ENCODE assay signal across 8 mouse cellular contexts in the genomic region with DNA sequence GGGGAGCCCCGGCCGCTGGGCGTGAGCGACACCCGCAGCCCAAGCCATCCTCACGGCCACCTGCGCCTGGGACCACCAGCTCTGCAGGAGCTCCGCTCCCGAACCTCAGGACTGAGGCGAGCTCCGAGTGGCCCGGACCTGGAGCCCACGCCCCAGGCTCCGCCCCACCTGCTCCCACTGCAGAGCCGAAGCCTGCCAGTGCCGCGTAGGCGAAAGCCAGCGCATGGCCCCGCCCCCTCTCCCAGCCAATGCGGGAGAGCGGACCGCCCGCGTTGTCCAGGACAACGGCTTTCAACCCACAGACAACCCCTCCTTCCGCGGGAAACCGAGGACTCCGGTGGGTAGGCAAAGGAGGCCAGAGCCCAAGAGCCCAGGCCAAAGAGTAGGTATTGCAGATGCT. TPM values are rescaled to one million over a fixed set of nuclear protein-coding genes. Genes with fewer than 3 reads are reported as not detected.
DNase-seq lines count a peak whose midpoint lies in the region; ATAC-seq and TF ChIP-seq lines count a peak whose summit lies in the region.

No protein-coding gene starts in this region.

- no peak for TF ChIP-seq CTCF in stomach, postnatal 0 days (IDR thresholded peaks at IDR 0.05; ENCODE audit: low read depth)

- H3K27ac ChIP-seq in forebrain, embryonic 13.5 days, result peak overlapping the region; percentile 11; the same call in 1 of the 2 replicates
- H3K27ac ChIP-seq in liver, embryonic 15.5 days (replicated peaks), result no peak overlapping the region
- no peak overlapping the region for H3K27ac ChIP-seq in neural tube, embryonic 12.5 days
- H3K27ac ChIP-seq in stomach, postnatal 0 days (replicated peaks), result peak overlapping the region; percentile 98; the same call in 1 of the 2 replicates

- intact Hi-C loops in heart, postnatal 10 days (cut with DNase I), result loop anchor here (5.0 kb wide), 2 partner anchors 92 to 98 kb away; partner anchors contain the start of genes 4933434E20Rik and Ubap2l

- H3K27me3 ChIP-seq in forebrain, embryonic 13.5 days, result no peaks in the 10 kb centered on the region
- H3K27me3 ChIP-seq in liver, embryonic 15.5 days, result peaks cover 62% of the 10 kb centered on the region
- H3K27me3 ChIP-seq in neural tube, embryonic 12.5 days (replicated peaks), result no peaks in the 10 kb centered on the region
- H3K27me3 ChIP-seq in stomach, postnatal 0 days (ENCODE audit: control insufficient read depth, insufficient read depth, low read length), result no peaks in the 10 kb centered on the region

- ATAC-seq in CD4-positive, CD25-positive, alpha-beta regulatory T cell, adult 4 months, result peak; percentile 80
- ATAC-seq in forebrain, embryonic 13.5 days, result peak; percentile 91
- ATAC-seq in liver, embryonic 15.5 days (ENCODE audit: insufficient read depth), result peak; percentile 76
- peak; percentile 84 for ATAC-seq in neural tube, embryonic 12.5 days (ENCODE audit: low FRiP score, low read depth)
- peak; percentile 89 for ATAC-seq in stomach, postnatal 0 days (ENCODE audit: low FRiP score, low TSS enrichment)

- peak overlapping the region; percentile 98 for H3K4me2 ChIP-seq in forebrain, embryonic 13.5 days
- H3K4me2 ChIP-seq in liver, embryonic 15.5 days, result peak overlapping the region; percentile 77
- H3K4me2 ChIP-seq in neural tube, embryonic 12.5 days (replicated peaks), result peak overlapping the region; percentile 99
- peak overlapping the region; percentile 97 for H3K4me2 ChIP-seq in stomach, postnatal 0 days (replicated peaks; ENCODE audit: low read depth)

- peak; percentile 74 for DNase-seq in c-Kit-positive CD71-negative TER-119-negative erythroid progenitor cells, embryonic 14.5 days (ENCODE audit: low read depth)
- DNase-seq in heart, postnatal 10 days, result peak; percentile 93 to 94
- peak; percentile 95 to 97 for DNase-seq in kidney, postnatal 4 days
- DNase-seq in stomach, postnatal 0 days (ENCODE audit: low spot score), result peak; percentile 94

- 0% methylated on average over 30 of the region's 30 CpGs for WGBS in forebrain, embryonic 13.5 days
- under 1% methylated on average over 30 of the region's 30 CpGs for WGBS in liver, embryonic 15.5 days (ENCODE audit: insufficient replicate concordance)
- WGBS in neural tube, embryonic 12.5 days, result 1% methylated on average over 30 of the region's 30 CpGs
- under 1% methylated on average over 30 of the region's 30 CpGs for WGBS in stomach, postnatal 0 days

- H3K4me3 ChIP-seq in forebrain, embryonic 13.5 days, result peak overlapping the region; percentile 82
- peak overlapping the region; percentile 56 for H3K4me3 ChIP-seq in liver, embryonic 15.5 days (replicated peaks)
- peak overlapping the region; percentile 57 for H3K4me3 ChIP-seq in neural tube, embryonic 12.5 days
- peak overlapping the region; percentile 52 for H3K4me3 ChIP-seq in stomach, postnatal 0 days (ENCODE audit: low read depth, low read length)

- H3K9ac ChIP-seq in forebrain, embryonic 13.5 days, result peak overlapping the region; percentile 92
- peak overlapping the region; percentile 37; the same call in 1 of the 2 replicates for H3K9ac ChIP-seq in liver, embryonic 15.5 days
- H3K9ac ChIP-seq in neural tube, embryonic 12.5 days, result peak overlapping the region; percentile 80
- H3K9ac ChIP-seq in stomach, postnatal 0 days (ENCODE audit: low read length), result peak overlapping the region; percentile 74

- no peaks in the 10 kb centered on the region for H3K9me3 ChIP-seq in forebrain, embryonic 13.5 days (replicated peaks)
- no peaks in the 10 kb centered on the region for H3K9me3 ChIP-seq in liver, embryonic 15.5 days (replicated peaks)
- no peaks in the 10 kb centered on the region for H3K9me3 ChIP-seq in neural tube, embryonic 12.5 days
- H3K9me3 ChIP-seq in stomach, postnatal 0 days (ENCODE audit: control insufficient read depth, low read length), result no peaks in the 10 kb centered on the region

- peaks cover 59% of the 10 kb centered on the region for H3K4me1 ChIP-seq in forebrain, embryonic 13.5 days
- peaks cover 44% of the 10 kb centered on the region for H3K4me1 ChIP-seq in liver, embryonic 15.5 days (replicated peaks)
- peaks cover 54% of the 10 kb centered on the region for H3K4me1 ChIP-seq in neural tube, embryonic 12.5 days
- H3K4me1 ChIP-seq in stomach, postnatal 0 days (replicated peaks; ENCODE audit: control insufficient read depth, insufficient read depth), result peaks cover 5% of the 10 kb centered on the region

- H3K36me3 ChIP-seq in forebrain, embryonic 13.5 days (ENCODE audit: poor library complexity, severe bottlenecking), result peaks cover 41% of the 10 kb centered on the region
- no peaks in the 10 kb centered on the region for H3K36me3 ChIP-seq in liver, embryonic 15.5 days (replicated peaks)
- peaks cover 36% of the 10 kb centered on the region for H3K36me3 ChIP-seq in neural tube, embryonic 12.5 days
- H3K36me3 ChIP-seq in stomach, postnatal 0 days (ENCODE audit: control insufficient read depth, insufficient read depth, low read length), result peaks cover 6% of the 10 kb centered on the region

- TF ChIP-seq EP300 in stomach, postnatal 0 days (optimal IDR thresholded peaks at IDR 0.05), result no peak

RNA-seq across cellular contexts. Expression of gene Atp8b2, which starts 2.8 kb away (rescaled TPM):
- 10 to 100 TPM; 17.8 to 24.6 TPM for polyA plus RNA-seq in CD4-positive, CD25-positive, alpha-beta regulatory T cell, adult 4 months (2017; shearing (Covaris generic))
- 10.2 and 11.3 TPM in 2 replicates for polyA plus RNA-seq in forebrain, embryonic 13.5 days (2015; fragmentation: Nextera tagmentation; extraction: Ambion mirVana)
- total RNA-seq in heart, postnatal 10 days (2021), result 10 to 100 TPM; 56.2 to 58.1 TPM
- 1.3 and 1.7 TPM in 2 replicates for polyA plus RNA-seq in liver, embryonic 15.5 days (2015; fragmentation: Nextera tagmentation; extraction: Ambion mirVana)
- 18.5 and 19.7 TPM in 2 replicates for polyA plus RNA-seq in neural tube, embryonic 12.5 days (2016; fragmentation: Nextera tagmentation; extraction: Ambion mirVana)
- polyA plus RNA-seq in stomach, postnatal 0 days (2015; fragmentation: Nextera tagmentation; extraction: Ambion mirVana), result 4.2 and 5.0 TPM in 2 replicates

RNA-seq across cellular contexts. Expression of gene Hax1, which starts 38.1 kb away (rescaled TPM):
- polyA plus RNA-seq in CD4-positive, CD25-positive, alpha-beta regulatory T cell, adult 4 months (2017; shearing (Covaris generic)), result 10 to 100 TPM; 69.2 to 70.3 TPM
- polyA plus RNA-seq in forebrain, embryonic 13.5 days (2015; fragmentation: Nextera tagmentation; extraction: Ambion mirVana), result 162 and 167 TPM in 2 replicates
- 10 to 100 TPM; 43.6 to 44.1 TPM for total RNA-seq in heart, postnatal 10 days (2021)
- polyA plus RNA-seq in liver, embryonic 15.5 days (2015; fragmentation: Nextera tagmentation; extraction: Ambion mirVana), result 118 and 124 TPM in 2 replicates
- polyA plus RNA-seq in neural tube, embryonic 12.5 days (2016; fragmentation: Nextera tagmentation; extraction: Ambion mirVana), result 137 and 139 TPM in 2 replicates
- 73.6 and 77.7 TPM in 2 replicates for polyA plus RNA-seq in stomach, postnatal 0 days (2015; fragmentation: Nextera tagmentation; extraction: Ambion mirVana)

RNA-seq across cellular contexts. Expression of gene Il6ra, which starts 47.5 kb away (rescaled TPM):
- polyA plus RNA-seq in CD4-positive, CD25-positive, alpha-beta regulatory T cell, adult 4 months (2017; shearing (Covaris generic)), result 10 to 100 TPM; 18.3 to 20.4 TPM
- polyA plus RNA-seq in forebrain, embryonic 13.5 days (2015; fragmentation: Nextera tagmentation; extraction: Ambion mirVana), result 0.25 and 0.36 TPM in 2 replicates
- 1 to 10 TPM; 3.9 to 4.0 TPM for total RNA-seq in heart, postnatal 10 days (2021)
- polyA plus RNA-seq in liver, embryonic 15.5 days (2015; fragmentation: Nextera tagmentation; extraction: Ambion mirVana), result 5.3 and 6.3 TPM in 2 replicates
- polyA plus RNA-seq in neural tube, embryonic 12.5 days (2016; fragmentation: Nextera tagmentation; extraction: Ambion mirVana), result 0.68 and 0.80 TPM in 2 replicates
- 4.3 and 4.5 TPM in 2 replicates for polyA plus RNA-seq in stomach, postnatal 0 days (2015; fragmentation: Nextera tagmentation; extraction: Ambion mirVana)

Comparison
In these comparisons a context has a peak if more than half of its experiments do, and no peak if none do; other contexts are left out.
1. H3K27ac ChIP-seq: peak in forebrain, embryonic 13.5 days (single experiment) and stomach, postnatal 0 days (single experiment); none in liver, embryonic 15.5 days (single experiment) and neural tube, embryonic 12.5 days (single experiment).
2. H3K9ac ChIP-seq: peak in every context shown above with its lines; median percentile 92 in forebrain, embryonic 13.5 days; 80 in neural tube, embryonic 12.5 days; 74 in stomach, postnatal 0 days; 37 in liver, embryonic 15.5 days.
3. Peak in every context shown above with its lines, with median percentiles within 50 percentile points of each other: ATAC-seq, DNase-seq, H3K4me2 ChIP-seq and H3K4me3 ChIP-seq.